Comparison of ENCODE assay signal across 7 mouse cellular contexts in genomic region chr7:112720143-112720988, GRCm38 (mm10). TPM values are rescaled to one million over a fixed set of nuclear protein-coding genes. Genes with fewer than 3 reads are reported as not detected.
DNase-seq lines count a peak whose midpoint lies in the region; ATAC-seq lines count a peak whose summit lies in the region.

No protein-coding gene starts in this region.

- ATAC-seq in intestine, embryonic 16.5 days, result peak; percentile 65
- ATAC-seq in midbrain, embryonic 15.5 days (replicated peaks), result peak; percentile 80

- peak; percentile 82 for DNase-seq in adrenal gland, adult 2 months
- peak; percentile 63 to 64 for DNase-seq in cerebellum, postnatal 10 days
- peak; percentile 30 to 36 for DNase-seq in frontal cortex, postnatal 10 days (ENCODE audit: low spot score in 2 of 2)
- peak; percentile 65 to 71 for DNase-seq in left cerebral cortex, postnatal 25 days (ENCODE audit: low spot score in 2 of 2)
- no peak for DNase-seq in thymus, postnatal 0 days (ENCODE audit: low spot score)

- H3K4me1 ChIP-seq in intestine, embryonic 16.5 days (ENCODE audit: control insufficient read depth, insufficient read depth, low read length), result peaks cover 48% of the 10 kb centered on the region
- H3K4me1 ChIP-seq in midbrain, embryonic 15.5 days, result peaks cover 27% of the 10 kb centered on the region

- peak overlapping the region; percentile 56 for H3K27ac ChIP-seq in intestine, embryonic 16.5 days (ENCODE audit: low read length)
- H3K27ac ChIP-seq in midbrain, embryonic 15.5 days, result peak overlapping the region; percentile 68

- no peaks in the 10 kb centered on the region for H3K9me3 ChIP-seq in intestine, embryonic 16.5 days (ENCODE audit: control insufficient read depth, low read length)
- no peaks in the 10 kb centered on the region for H3K9me3 ChIP-seq in midbrain, embryonic 15.5 days

- intact Hi-C loops in left cerebral cortex, postnatal 25 days (cut with DNase I), result no loop called here

- H3K36me3 ChIP-seq in intestine, embryonic 16.5 days (ENCODE audit: control insufficient read depth, insufficient read depth, low read length), result no peaks in the 10 kb centered on the region
- no peaks in the 10 kb centered on the region for H3K36me3 ChIP-seq in midbrain, embryonic 15.5 days (replicated peaks)

- peak overlapping the region; percentile 41 for H3K4me2 ChIP-seq in intestine, embryonic 16.5 days (ENCODE audit: low read depth, low read length)
- H3K4me2 ChIP-seq in midbrain, embryonic 15.5 days, result peak overlapping the region; percentile 47

- no peaks in the 10 kb centered on the region for H3K27me3 ChIP-seq in intestine, embryonic 16.5 days (replicated peaks; ENCODE audit: control insufficient read depth, insufficient read depth, low read length)
- no peaks in the 10 kb centered on the region for H3K27me3 ChIP-seq in midbrain, embryonic 15.5 days (replicated peaks)

- 8% methylated on average over 23 of the region's 23 CpGs for WGBS in intestine, embryonic 16.5 days
- WGBS in midbrain, embryonic 15.5 days, result 10% methylated on average over 23 of the region's 23 CpGs

- no peak overlapping the region; the same call in 1 of the 2 replicates for H3K9ac ChIP-seq in intestine, embryonic 16.5 days (ENCODE audit: low read depth, low read length)
- 0 out of 2 replicates have a peak overlapping the region, but pooled peaks have one; percentile 22 for H3K9ac ChIP-seq in midbrain, embryonic 15.5 days

- H3K4me3 ChIP-seq in intestine, embryonic 16.5 days (ENCODE audit: low read length), result 0 out of 2 replicates have a peak overlapping the region, but pooled peaks have one; percentile 4
- peak overlapping the region; percentile 23 for H3K4me3 ChIP-seq in midbrain, embryonic 15.5 days

RNA-seq across cellular contexts. Expression of gene Tead1, which starts 41.2 kb away (rescaled TPM):
- 100 to 1,000 TPM in 1 of 2 experiments, 10 to 100 TPM in 1; 57.7 to 106 TPM for total RNA-seq in adrenal gland, adult 2 months (2021)
- polyA plus RNA-seq in adrenal gland, adult 2 months (2012; rRNA removed), result 10.9 and 18.6 TPM in 2 replicates
- polyA plus RNA-seq in intestine, embryonic 16.5 days (2015; fragmentation: Nextera tagmentation; extraction: Ambion mirVana), result 9.5 and 10.9 TPM in 2 replicates
- 10 to 100 TPM; 11.8 to 12.0 TPM for total RNA-seq in left cerebral cortex, postnatal 25 days (2021)
- 13.4 and 15.0 TPM in 2 replicates for polyA plus RNA-seq in midbrain, embryonic 15.5 days (2015; fragmentation: Nextera tagmentation; extraction: Ambion mirVana)
- polyA plus RNA-seq in thymus, postnatal 0 days (2015; fragmentation: Nextera tagmentation; extraction: Ambion mirVana), result 1.2 and 3.2 TPM in 2 replicates
